Mouse (Mus musculus): Measurements from ENCODE around the gene Pex5l. TPM values are rescaled to one million over a fixed set of nuclear protein-coding genes. Genes with fewer than 3 reads are reported as not detected.

Pex5l gene
- polyA plus RNA-seq, 1 experiment, result 113 TPM

DNA sequence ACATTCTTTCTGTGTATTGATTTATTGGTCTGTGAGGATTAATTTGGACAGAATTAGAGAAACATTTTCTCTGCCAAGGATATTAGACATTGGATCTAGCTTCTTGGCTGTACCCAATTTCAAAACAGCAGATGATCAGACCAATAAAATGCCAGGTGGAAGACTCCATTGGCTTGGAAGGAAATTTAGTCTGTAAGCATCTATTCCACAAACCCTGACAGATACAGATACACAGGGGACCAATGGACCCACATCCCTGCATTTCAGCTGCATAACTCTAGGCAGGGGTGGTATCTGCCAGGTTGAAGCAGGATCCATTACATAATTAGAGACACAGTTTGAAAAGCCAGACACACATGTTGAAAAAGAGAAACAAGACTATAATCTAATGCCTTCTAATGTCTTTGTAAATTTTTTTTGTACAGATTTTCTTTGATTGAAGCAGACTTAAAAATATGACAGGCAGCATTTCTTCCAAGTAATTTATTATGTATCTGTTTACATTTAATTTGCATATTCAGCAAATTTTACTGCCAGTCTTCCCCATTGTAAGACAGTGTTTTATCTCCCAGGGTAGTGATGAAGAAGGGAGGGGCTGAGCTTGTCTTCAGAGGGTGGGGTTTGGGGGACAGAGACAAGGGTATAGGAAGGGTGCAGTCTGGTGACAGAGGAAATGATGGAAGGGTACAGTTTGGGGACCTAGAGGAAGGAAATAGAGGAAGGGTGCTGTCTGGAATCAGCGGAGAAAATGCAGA is 174.2 kb downstream of the Pex5l start:
- no peak overlapping the region for H3K27ac ChIP-seq (ENCODE audit: insufficient read depth, low read length)
- H3K4me1 ChIP-seq (ENCODE audit: control insufficient read depth, insufficient read depth, low read length), result no peaks in the 10 kb centered on the region
- TF ChIP-seq CTCF (IDR thresholded peaks at IDR 0.05; ENCODE audit: extremely low read depth, insufficient read depth, low read length) (no peak), POLR2A (IDR thresholded peaks at IDR 0.05; ENCODE audit: extremely low read depth, insufficient read depth, low read length) (no peak)
- no peak overlapping the region for H3K4me3 ChIP-seq (ENCODE audit: insufficient read depth, low read length)

DNA sequence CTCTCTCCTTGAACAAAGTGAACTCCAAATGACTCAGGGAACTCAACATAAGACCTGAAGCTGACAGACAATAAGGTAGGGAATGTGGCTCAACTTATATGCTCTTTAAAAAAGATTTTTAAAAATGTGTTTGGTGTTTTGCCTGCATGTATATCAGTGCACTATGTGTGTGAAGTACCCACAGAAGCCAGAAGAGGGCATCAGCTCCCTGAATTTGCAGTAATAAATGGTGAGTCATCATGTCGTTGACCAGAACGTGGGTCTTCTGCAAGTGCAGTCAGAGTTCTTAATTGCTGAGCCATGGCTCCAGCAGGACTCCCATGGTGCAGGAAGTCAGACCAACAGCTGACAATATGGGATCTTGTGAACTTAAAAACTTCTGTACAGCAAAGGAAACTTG is 177.5 kb downstream of the Pex5l start:
- TF ChIP-seq POLR2A (IDR thresholded peaks at IDR 0.05; ENCODE audit: extremely low read depth, insufficient read depth, low read length) (no peak), CTCF (IDR thresholded peaks at IDR 0.05; ENCODE audit: extremely low read depth, insufficient read depth, low read length) (peak; percentile 19; the same call in 1 of the 2 replicates)
- H3K27ac ChIP-seq (ENCODE audit: insufficient read depth, low read length), result no peak overlapping the region
- H3K4me3 ChIP-seq (ENCODE audit: insufficient read depth, low read length), result no peak overlapping the region
- no peaks in the 10 kb centered on the region for H3K4me1 ChIP-seq (ENCODE audit: control insufficient read depth, insufficient read depth, low read length)

- H3K4me3 ChIP-seq (ENCODE audit: insufficient read depth, low read length), result no peak overlapping the region
- no peak for TF ChIP-seq CTCF (IDR thresholded peaks at IDR 0.05; ENCODE audit: extremely low read depth, insufficient read depth, low read length)
- no peak for TF ChIP-seq POLR2A (IDR thresholded peaks at IDR 0.05; ENCODE audit: extremely low read depth, insufficient read depth, low read length)
- no peaks in the 10 kb centered on the region for H3K4me1 ChIP-seq (ENCODE audit: control insufficient read depth, insufficient read depth, low read length)
- H3K27ac ChIP-seq (ENCODE audit: insufficient read depth, low read length), result no peak overlapping the region
Observed at GRCm38 (mm10) chr3:32961494-32961893, 181.6 kb downstream of the Pex5l start.

GRCm38 (mm10) chr3:32951382-32951781 is 191.7 kb downstream of the Pex5l start:
- no peak for TF ChIP-seq POLR2A (IDR thresholded peaks at IDR 0.05; ENCODE audit: extremely low read depth, insufficient read depth, low read length)
- TF ChIP-seq CTCF (IDR thresholded peaks at IDR 0.05; ENCODE audit: extremely low read depth, insufficient read depth, low read length), result no peak
- no peak overlapping the region for H3K4me3 ChIP-seq (ENCODE audit: insufficient read depth, low read length)
- H3K27ac ChIP-seq (ENCODE audit: insufficient read depth, low read length), result no peak overlapping the region

GRCm38 (mm10) chr3:32947486-32947885 is 195.6 kb downstream of the Pex5l start:
- Histone ChIP-seq H3K4me1 (ENCODE audit: control insufficient read depth, insufficient read depth, low read length) (no peaks in the 10 kb centered on the region), H3K4me3 (ENCODE audit: insufficient read depth, low read length) (no peak overlapping the region), H3K27ac (ENCODE audit: insufficient read depth, low read length) (no peak overlapping the region)
- TF ChIP-seq POLR2A (IDR thresholded peaks at IDR 0.05; ENCODE audit: extremely low read depth, insufficient read depth, low read length), result no peak

More at GRCm38 (mm10) chr3:32951382-32951781, 191.7 kb downstream of the Pex5l start:
- H3K4me1 ChIP-seq (ENCODE audit: control insufficient read depth, insufficient read depth, low read length), result no peaks in the 10 kb centered on the region

DNA sequence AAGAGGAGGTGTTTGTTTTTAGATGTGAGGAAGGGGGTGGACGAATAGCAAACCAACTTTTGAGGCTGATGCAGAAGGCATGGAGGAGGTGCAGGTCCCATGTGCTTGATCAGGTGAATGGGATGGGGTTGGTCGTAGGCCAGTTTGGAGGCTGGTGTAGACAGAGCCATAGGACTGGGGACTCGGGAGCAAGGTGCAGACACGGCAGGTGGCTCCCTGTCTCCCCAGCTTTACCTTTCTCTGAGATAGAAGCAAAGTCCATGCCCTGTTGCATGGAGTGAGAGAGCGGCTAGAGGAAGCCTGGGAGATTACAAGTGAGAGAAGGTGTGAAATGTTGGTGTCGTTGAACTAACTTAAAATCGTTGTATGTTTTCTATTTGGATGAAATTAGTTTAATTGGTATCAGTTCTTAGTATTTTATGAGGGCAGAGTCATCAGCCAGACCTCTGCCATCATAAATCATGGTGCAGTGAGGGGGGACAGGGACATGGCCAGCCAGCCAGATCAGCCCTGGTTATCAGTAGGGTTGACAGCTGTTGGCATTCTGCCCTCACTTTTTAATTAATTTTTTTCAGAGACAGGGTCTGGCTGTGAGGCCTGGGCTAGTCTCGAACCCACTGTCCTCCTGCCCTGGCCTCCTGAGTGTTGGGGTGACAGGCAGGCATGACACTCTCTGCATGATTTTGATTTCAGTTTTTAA is 203.1 kb downstream of the Pex5l start:
- H3K4me1 ChIP-seq (ENCODE audit: control insufficient read depth, insufficient read depth, low read length), result no peaks in the 10 kb centered on the region
- no peak for TF ChIP-seq POLR2A (IDR thresholded peaks at IDR 0.05; ENCODE audit: extremely low read depth, insufficient read depth, low read length)
- TF ChIP-seq CTCF (IDR thresholded peaks at IDR 0.05; ENCODE audit: extremely low read depth, insufficient read depth, low read length), result no peak
- H3K4me3 ChIP-seq (ENCODE audit: insufficient read depth, low read length), result no peak overlapping the region
- no peak overlapping the region for H3K27ac ChIP-seq (ENCODE audit: insufficient read depth, low read length)

DNA sequence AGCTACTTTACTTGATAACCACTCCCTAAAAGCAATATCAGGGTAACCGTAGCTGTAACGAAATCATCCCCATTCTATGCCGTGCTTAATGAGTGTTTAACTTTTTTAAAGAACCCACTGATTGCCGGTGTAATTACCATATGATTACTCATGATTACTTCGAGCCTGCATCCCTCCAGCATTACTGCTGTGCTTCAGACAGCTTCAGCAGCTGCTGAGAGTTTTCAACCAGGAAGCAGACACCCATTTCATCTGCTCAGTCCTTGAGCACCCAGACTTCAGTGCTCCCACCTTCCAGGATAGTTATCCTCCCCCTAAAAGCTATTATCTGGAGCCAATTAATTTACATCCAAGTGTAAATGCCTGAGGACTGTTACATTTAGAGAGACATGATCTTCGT is 218.9 kb downstream of the Pex5l start:
- Histone ChIP-seq H3K4me3 (ENCODE audit: insufficient read depth, low read length) (no peak overlapping the region), H3K4me1 (ENCODE audit: control insufficient read depth, insufficient read depth, low read length) (no peaks in the 10 kb centered on the region), H3K27ac (ENCODE audit: insufficient read depth, low read length) (no peak overlapping the region)
- TF ChIP-seq POLR2A (IDR thresholded peaks at IDR 0.05; ENCODE audit: extremely low read depth, insufficient read depth, low read length) (no peak), CTCF (IDR thresholded peaks at IDR 0.05; ENCODE audit: extremely low read depth, insufficient read depth, low read length) (no peak)

- H3K27ac ChIP-seq (ENCODE audit: insufficient read depth, low read length), result no peak overlapping the region
- no peaks in the 10 kb centered on the region for H3K4me1 ChIP-seq (ENCODE audit: control insufficient read depth, insufficient read depth, low read length)
- TF ChIP-seq CTCF (IDR thresholded peaks at IDR 0.05; ENCODE audit: extremely low read depth, insufficient read depth, low read length) (peak; percentile 63), POLR2A (IDR thresholded peaks at IDR 0.05; ENCODE audit: extremely low read depth, insufficient read depth, low read length) (no peak)
- no peak overlapping the region for H3K4me3 ChIP-seq (ENCODE audit: insufficient read depth, low read length)
Observed at GRCm38 (mm10) chr3:32910071-32910551, 232.9 kb downstream of the Pex5l start.

- no peak overlapping the region for H3K4me3 ChIP-seq (ENCODE audit: insufficient read depth, low read length)
- H3K27ac ChIP-seq (ENCODE audit: insufficient read depth, low read length), result no peak overlapping the region
- no peaks in the 10 kb centered on the region for H3K4me1 ChIP-seq (ENCODE audit: control insufficient read depth, insufficient read depth, low read length)
- TF ChIP-seq CTCF (IDR thresholded peaks at IDR 0.05; ENCODE audit: extremely low read depth, insufficient read depth, low read length) (no peak), POLR2A (IDR thresholded peaks at IDR 0.05; ENCODE audit: extremely low read depth, insufficient read depth, low read length) (no peak)
Observed at GRCm38 (mm10) chr3:32908400-32908799, 234.6 kb downstream of the Pex5l start.

Data from cortical plate, adult 2 months (tissue).